Mouse (Mus musculus) cerebellum, adult 18-20 months (tissue): ENCODE measurements around the gene Galnt2.

Source experiments
- DNase-seq, 2 experiments: peaks; one replicate each; pipeline ENCODE4 v3.0.0; 2021

Gene Galnt2

DNA sequence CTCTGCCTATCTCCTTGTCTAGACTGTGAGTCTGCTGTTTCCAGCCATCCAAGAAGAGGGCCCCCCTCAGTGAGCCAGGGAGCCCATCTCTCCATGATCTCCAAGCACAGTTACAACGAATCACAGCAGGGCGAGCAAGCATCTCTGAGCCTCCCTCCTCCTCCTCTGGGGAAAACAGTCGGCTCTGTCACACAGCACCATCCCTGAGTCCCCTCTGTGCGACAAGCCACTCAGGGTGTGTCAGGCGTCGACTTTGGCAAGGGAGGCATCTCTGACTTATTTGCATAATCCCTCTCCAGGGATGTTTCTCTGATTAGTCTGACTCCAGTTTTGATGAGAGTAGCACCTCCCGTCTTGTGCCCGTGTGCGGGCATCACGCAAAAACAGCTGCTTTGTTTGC is 151.0 kb downstream of the Galnt2 start:
- no peak for DNase-seq

DNA sequence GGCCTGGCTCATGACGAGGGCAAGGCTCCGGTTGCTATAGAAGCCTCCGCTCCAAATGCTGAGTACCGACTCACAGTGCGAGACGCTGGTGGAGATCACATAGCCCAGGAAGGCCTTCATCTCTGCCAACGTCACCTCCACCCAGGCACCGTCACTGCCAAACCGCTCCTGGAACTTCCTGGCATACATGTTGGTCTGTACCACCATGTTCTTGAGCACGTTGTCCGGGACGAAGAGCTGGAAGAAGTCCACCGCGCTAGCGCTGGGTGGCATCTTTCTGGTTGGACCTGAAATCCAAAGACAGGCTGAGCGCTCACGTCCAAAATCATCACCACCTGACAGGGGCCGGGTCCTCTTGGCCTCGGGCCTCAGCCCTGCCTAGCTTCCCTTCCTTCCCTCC is 153.1 kb downstream of the Galnt2 start:
- DNase-seq, result peak; percentile 37 to 49

DNA sequence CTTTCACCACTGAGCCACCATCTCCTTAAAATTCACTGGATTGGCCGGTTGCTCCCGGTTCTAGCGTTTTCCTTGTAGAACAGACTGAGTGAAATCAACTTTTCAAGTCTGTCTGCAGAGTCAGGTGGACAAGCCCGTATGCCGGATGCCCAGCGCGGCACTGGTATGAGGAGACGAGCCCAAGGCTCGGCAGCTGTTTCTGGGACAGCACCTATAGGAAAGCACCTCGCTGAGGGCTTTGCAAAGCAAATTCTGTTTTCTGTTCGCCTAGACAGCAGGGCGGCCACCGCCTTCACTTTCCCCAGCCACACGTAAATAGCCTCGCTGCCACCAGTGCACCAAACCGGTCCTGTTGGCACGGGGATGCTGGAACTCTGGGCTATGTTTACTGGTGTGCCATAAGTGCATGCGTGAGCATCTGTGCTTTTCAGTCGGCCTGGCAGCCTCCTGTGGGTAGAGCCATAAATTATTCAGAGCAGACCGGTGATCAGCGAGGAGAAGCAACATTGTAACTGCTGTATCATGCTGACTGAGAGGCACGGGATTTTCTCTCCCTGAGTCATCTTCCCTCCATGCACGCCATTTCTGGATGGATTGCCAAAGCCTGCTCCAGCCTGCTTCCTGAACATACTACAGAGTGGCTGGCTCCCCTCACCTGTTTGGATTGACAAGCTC is 155.2 kb downstream of the Galnt2 start:
- DNase-seq, result peak; percentile 61 to 72

DNA sequence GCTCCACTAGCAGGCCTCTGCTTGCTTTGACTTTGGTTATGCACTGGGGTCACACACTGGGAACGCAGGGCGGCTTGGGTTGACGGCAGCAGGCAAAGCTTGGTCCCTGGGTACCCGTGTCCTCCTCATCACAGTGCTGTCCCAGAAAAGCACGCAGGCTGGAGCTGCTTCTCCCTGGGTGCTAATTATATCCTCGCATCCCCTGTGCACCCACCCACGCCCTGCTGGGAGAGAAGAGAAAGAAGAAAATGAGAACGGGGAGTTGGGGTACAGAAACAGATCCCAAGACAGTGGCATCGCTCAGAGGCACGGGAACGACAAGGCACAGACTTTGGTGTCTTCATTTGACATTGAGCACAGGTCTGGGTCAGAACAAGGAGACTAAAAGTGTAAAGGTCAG is 158.3 kb downstream of the Galnt2 start:
- no peak for DNase-seq

DNA sequence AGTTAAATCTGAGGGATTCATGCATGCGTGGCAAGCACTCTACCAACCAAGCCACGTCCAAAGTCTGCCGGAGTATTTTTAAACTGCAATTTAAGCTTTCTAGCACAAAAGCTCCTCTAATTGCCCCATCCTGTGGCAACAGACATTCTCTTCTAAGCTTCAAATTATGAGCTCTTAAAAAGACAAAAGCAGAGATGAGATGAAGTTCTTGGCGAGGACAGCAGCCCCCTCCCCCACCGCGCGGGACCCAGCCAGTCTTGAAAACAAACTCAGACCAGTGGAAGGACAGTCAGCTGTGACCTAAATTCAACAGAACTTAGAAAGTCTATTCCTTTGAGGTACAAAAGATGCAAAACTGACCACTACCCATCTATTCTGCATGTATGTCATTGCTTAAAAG is 160.0 kb downstream of the Galnt2 start:
- no peak for DNase-seq

DNA sequence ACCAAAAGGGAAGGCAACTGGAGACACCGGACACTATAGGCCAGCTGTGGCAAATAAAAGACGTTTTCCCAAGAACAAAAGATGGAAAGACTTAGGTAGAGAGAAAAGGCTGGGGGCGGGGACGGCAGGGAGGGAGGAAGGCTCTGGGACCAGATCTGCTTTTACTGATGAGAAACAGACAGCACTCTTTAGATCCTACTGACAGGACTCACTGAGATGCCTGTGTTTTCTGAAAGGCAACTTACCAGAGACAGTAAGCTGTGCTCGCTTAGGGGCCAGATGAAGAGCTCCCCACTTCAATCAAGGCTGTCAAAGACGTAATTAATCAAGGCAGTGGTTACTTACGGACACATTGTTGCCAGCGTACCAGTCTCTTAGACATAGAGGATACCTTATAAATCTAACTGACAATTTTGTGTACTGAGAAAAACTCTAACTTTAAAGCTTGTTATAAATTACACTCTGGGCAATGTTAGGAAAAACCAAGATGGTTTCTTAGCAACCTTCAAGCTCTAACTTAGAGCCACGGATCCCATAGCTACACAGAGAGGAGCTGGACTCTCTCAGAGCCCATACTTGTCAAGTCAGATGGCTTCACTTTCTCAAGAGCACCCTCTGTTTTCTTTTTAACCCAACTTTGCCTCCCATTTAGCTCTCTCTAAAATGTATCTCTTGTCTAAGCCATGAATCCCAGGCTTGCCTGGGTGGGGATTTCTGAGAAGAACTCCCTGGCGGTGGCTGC is 161.3 kb downstream of the Galnt2 start:
- DNase-seq, result no peak

DNA sequence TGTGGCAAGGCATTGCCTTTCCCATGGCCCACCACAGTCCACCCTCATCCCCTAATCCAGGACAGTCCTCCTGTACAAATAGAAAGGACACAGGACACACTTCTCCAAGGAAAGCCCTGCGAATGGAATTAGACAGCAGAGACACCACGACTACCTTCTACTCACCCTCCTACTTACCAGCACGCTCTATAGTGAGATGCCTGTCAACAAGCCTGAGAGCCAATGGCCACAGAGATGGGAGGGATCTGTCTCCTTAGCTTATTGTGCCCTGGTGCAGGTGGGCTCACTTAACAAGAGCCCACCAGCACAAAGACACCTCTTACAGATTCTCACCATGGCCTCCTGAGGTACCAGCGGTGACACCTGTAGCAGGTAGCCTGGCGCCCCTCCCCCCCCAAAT is 161.8 kb downstream of the Galnt2 start:
- DNase-seq, result no peak

DNA sequence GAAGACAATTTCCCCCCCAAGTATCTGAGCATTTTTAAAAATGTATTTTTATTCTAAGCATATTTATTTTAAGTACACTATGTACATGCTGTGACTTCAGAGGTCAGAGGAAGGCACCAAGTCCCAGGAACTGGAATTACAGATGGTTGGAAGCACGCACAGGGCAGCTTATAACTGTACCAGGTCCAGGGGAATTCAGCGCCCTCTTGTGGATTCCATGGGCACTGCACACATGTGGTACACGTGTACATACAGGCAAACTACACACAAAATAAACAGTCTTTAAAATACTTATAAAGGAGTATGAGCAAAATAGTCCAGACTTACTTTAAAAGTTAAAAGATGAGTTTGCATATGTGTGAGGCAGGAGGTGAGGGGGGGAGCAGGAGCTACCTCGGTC is 162.7 kb downstream of the Galnt2 start:
- no peak for DNase-seq

DNA sequence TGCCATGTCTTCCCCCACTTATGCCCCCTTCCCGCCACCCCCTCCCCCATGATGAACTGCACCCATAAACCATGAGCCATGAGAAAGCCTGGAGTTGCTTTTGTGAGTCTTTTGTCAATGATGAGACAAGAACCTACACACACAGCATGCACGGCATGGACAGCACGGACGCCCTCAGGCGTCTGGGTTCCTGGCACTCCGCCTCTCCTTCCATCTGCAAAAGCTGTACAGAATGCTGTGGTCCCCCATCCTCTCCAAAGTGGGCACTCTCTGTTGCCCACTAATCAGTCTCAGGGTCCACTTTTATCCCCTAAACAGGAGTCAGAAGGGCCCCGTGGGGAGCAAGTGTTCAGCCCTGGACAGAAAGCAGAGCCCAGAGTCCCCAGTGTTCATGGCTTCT is 163.8 kb downstream of the Galnt2 start:
- DNase-seq, result no peak
